Mouse (Mus musculus): ENCODE measurements around the gene Slc37a3.

Slc37a3 gene

GRCm38 (mm10) chr6:39317854-39318630 lies 59.4 kb downstream of the Slc37a3 start:
- DNase-seq = peak in 1 of 2 experiments; percentile 38

DNA sequence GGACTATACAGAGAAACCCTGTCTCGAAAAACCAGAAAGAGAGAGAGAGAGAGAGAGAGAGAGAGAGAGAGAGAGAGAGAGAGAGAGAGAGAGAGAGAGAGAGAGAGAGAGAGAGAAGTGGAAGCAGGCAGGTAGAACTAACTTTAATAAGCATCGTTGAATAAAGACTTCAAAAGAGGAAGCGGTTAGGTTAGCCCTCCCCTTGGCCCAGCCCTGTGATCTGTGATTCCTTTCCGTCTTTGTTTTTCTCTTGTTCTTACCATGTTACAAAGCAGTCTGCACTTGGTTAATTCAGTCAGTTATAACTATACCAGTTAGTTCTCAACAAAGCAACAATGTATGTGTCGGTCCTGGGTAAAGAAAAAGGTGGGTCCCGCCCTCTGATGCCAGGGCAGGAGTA lies 61.4 kb downstream of the Slc37a3 start:
- no peak for DNase-seq

DNA sequence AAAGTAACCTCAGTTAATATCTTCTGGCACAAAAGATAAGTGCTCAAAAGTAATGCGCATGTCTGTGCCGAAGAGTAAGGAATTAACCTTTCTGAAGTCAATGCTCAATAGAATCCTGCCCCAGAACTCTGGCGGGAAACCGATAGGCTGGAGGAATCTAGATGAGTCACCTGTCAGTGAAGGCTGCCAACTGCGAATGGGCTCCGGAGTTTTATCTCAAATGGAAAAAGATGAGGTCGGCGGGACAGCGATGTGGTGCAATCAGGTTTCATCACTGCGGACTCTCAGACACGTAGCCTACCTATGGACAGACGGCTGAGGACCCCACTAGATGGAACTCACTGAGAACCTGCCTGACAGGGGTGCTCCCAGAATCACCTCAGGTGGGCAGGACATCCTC lies 63.0 kb downstream of the Slc37a3 start:
- no peak for DNase-seq

- DNase-seq = no peak
These were observed 65.7 kb downstream of the Slc37a3 start for GRCm38 (mm10) chr6:39311786-39312185.

- no peak for DNase-seq
These were observed 73.1 kb downstream of the Slc37a3 start for GRCm38 (mm10) chr6:39304371-39304874.

DNA sequence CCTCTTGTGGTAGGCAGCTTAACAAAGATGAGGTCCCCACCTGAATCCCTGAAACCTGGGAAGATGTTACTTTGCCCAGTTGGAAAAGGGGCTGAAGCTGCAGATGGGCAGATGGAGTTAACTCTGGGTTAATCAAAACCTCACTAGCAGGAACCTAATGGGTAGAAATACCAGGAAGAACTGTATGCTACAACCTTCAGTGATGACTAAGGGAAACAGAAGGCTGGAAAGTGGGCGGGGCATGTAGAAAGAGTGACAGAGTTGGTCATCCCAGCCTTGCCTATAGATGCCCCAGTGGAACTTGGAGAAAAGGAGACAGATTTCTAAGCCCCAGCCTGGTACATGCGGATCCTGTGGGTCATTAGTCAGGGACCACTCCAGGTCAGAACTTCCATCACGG lies 76.0 kb downstream of the Slc37a3 start:
- no peak for DNase-seq

DNA sequence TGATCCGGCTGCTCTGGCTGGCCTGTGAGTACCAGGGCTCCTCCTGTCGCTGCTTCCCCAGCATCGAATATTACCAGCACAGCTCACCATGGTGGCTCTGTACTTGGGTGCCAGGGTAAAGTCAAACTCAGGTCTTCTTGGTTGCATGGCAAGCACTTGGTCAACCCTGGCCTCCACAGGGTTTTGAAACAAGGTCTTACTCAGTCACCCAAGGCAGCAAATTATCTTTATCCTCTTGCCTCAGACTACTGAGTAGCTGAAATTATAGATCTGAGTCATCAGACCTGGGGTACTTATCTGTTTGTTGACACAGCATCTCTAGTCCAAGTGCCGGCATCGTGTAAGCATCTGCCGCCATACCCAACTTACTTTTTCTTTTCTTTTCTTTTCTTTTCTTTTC lies 80.4 kb downstream of the Slc37a3 start:
- no peak for DNase-seq

DNA sequence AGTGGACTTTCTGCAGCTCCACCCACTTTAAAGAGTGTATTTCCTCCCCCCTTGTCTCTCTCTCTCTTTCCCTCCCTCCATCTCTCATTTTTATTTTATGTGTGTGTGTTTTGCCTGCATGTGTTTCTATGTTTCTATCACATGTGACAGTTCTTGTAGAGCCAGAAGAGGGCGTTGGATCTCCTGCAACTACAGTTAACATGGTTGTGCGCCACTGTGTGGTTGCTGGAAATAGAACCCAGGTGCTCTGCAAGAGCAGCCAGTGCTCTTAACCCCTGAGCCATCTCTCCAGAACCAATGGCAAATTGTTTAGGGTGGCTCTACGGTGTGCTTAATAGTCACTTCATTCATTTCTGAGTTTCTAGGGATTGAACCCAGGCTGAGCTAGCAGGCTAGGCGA lies 81.0 kb downstream of the Slc37a3 start:
- DNase-seq = no peak

DNA sequence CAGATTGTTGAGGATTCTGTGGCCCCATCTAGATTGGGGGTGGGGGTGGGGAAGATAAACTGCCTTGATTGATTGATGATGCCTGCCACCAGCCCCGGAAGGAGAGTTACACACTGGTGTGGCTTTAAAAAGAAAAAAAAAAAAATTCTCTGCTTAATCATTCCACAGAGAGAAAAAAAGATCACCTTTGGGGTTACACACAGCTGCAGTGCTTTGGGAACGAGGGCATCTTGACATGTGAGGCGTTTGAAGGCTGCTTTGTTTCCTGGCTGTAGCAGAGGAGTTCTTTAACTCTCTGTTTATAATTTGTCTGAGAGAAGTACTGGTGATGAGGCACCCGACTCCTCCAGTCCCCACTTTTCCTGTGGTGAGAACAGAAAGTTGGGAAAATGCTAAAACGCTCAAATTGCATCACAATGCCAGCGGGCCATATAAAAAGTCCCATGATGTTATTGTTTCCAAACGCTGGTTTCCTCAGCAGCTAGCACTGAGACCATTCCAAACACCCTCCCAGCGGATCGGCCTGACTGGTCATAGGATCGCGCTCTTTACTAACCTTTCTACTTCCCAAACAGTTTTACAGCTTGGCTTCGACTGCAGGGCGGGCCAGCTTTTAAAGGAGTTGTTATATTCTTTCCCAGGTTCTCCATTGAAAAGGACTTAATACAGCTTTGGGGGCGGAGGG lies 81.6 kb downstream of the Slc37a3 start:
- DNase-seq = no peak

GRCm38 (mm10) chr6:39289721-39290120 lies 87.8 kb downstream of the Slc37a3 start:
- no peak for DNase-seq

DNA sequence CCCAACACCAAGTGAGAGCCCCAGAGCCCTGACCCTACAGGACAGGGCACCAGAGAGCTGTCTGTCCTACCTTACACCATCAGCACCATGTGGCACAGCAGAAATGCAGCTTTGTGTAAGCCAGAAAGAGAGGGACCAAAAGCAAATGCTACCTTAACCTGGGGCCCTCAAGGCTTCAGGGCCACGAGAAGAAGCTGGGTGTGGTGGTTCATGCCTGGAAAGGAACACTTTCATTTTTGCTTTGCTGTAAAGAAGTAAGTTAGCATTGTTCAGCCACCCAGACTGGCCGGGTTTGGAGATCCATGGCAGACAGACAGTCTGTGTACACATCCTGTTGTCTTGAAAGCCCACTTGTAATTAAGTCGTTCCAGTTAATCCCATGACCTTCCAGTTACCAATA lies 89.7 kb downstream of the Slc37a3 start:
- no peak for DNase-seq

- DNase-seq = no peak
These were observed 90.8 kb downstream of the Slc37a3 start for GRCm38 (mm10) chr6:39286732-39287083.

DNA sequence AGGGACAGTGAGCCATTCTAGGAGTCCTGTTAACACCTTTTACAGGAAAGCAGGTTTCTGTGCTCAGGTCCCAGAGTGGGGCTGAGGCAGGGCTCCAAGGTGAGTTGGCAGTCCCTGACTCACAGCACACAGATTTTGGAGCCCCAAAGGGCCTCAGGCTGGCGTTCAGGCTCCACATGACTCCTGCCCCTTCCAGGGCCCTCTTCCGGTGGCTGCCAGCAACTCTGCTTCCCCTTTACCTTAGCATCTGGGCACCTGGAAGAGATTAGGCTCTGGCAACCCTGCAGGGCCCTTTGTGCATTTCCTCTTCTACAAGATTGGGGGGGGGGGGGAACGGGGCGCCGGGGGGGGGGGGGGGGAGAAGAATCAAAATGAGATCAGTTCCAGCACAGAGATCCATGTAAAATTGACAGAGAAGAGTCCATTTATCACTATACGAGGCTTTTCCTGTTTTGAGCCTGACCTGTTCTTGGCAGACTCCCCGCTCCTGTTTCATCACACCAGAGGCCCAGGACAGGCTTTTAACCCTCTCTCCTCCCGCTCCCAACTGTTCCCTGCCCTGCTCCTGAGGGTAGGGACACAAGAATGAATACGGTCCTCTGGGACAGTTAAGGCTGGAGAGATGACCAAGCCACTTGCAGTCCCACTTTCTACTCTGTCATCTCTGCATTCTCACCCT lies 91.3 kb downstream of the Slc37a3 start:
- peak; percentile 35 to 41 for DNase-seq

- no peak for DNase-seq
These were observed 92.6 kb downstream of the Slc37a3 start for GRCm38 (mm10) chr6:39284836-39285235.

All from cerebellum, adult 18-20 months (tissue).